Mouse (Mus musculus): ENCODE measurements around the gene Pnkd. TPM values are rescaled to one million over a fixed set of nuclear protein-coding genes. Genes with fewer than 3 reads are reported as not detected.
"Not testable (repeated sequence)": the region's sequence is repeated elsewhere in the genome, so short reads cannot be mapped to it uniquely, and the experiment has no call there.

Gene Pnkd
- polyA plus RNA-seq, 1 experiment: 68.0 TPM

DNA sequence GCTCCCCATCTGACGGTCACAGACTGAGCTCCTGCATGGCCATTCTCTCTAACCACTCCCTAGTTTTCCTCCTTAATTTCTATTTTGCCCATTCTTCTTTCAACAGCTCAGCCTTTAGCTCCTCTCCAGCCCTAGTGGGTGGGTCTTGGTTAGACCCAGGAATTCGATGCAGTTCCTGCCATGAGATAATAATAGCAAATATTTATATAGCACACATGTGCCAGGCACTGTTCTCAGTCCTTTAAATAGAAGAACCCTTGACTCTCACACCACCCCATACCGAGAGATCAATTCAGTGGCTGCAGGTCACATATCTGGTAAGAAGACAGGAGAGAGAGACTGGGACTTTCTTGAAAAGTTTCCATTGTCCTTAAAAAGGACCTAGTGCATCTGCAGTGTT lies 36.7 kb downstream of the Pnkd start:
- H3K4me3 ChIP-seq (ENCODE audit: insufficient read depth, poor library complexity, severe bottlenecking): no peak overlapping the region
- TF ChIP-seq CEBPB (IDR thresholded peaks at IDR 0.05; ENCODE audit: low read depth) (no peak), MYOG (IDR thresholded peaks at IDR 0.05; ENCODE audit: control insufficient read depth, extremely low read depth, insufficient read length) (no peak), MYOD1 (IDR thresholded peaks at IDR 0.05; ENCODE audit: control insufficient read depth, insufficient read length, low read depth) (no peak), USF1 (IDR thresholded peaks at IDR 0.05; ENCODE audit: low read depth) (no peak), FOSL1 (IDR thresholded peaks at IDR 0.05; ENCODE audit: insufficient read depth, low read length, poor library complexity, severe bottlenecking) (no peak), MAX (IDR thresholded peaks at IDR 0.05) (no peak), CTCF (IDR thresholded peaks at IDR 0.05; ENCODE audit: control insufficient read depth, insufficient read depth, insufficient read length) (no peak)

DNA sequence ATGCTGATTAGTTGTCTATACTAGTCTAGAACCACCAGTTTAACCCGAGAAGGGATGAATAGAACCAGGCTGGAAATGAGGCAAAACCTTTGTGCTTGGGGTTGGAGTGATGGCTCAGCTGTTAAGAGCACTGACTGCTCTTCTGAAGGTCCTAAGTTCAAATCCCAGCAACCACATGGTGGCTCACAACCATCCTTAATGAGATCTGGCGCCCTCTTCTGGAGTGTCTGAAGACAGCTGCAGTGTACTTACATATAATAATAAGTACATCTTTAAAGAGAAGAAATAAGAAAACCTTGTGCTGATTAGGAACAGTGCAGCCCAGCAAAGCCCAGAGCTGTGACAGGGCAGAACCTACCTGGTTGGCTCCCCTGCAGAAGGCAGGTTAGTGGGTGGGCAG lies 42.2 kb downstream of the Pnkd start:
- not testable (repeated sequence) for H3K27me3 ChIP-seq (ENCODE audit: control insufficient read depth, insufficient read depth, insufficient read length); H3ac ChIP-seq (ENCODE audit: control insufficient read depth, insufficient read length, low read depth); H3K79me3 ChIP-seq (ENCODE audit: low read depth); H3K79me2 ChIP-seq (ENCODE audit: control insufficient read depth, insufficient read depth); H3K36me3 ChIP-seq (ENCODE audit: control insufficient read depth, insufficient read depth); H3K4me3 ChIP-seq (ENCODE audit: insufficient read depth, poor library complexity, severe bottlenecking)

More for the DNA sequence above, 36.7 kb downstream of the Pnkd start:
- Histone ChIP-seq H3K79me2 (ENCODE audit: control insufficient read depth, insufficient read depth) (no peaks in the 10 kb centered on the region), H3K79me3 (ENCODE audit: low read depth) (no peaks in the 10 kb centered on the region), H3K36me3 (ENCODE audit: control insufficient read depth, insufficient read depth) (no peaks in the 10 kb centered on the region), H3ac (ENCODE audit: control insufficient read depth, insufficient read length, low read depth) (no peak overlapping the region), H3K27me3 (ENCODE audit: control insufficient read depth, insufficient read depth, insufficient read length) (peaks cover 4% of the 10 kb centered on the region)

DNA sequence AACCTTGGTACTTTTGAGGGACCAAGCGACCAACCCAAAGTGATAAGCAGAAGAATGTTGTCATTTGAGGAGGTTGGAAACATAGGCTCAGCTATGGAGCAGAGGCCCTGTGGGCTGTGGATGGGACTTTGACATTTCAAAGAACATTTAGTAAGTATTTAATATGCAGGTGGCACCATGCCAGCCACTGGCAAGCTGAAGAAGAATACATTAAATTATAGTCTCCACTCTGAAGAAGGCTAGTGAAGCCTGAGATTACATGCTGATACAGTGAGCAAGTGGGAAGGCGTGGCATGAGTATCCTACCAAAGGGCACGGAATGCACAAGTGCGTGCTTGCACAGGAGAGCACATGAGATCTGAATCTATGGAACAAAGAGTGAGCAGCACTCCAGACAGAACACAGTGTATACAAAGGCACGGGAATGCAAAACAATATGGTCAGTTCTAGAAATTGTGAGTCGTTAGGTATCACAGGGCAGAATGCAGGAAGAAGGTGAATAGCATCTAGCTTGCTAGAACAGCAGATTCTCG lies 45.2 kb downstream of the Pnkd start:
- TF ChIP-seq CTCF (IDR thresholded peaks at IDR 0.05; ENCODE audit: control insufficient read depth, insufficient read depth, insufficient read length) (no peak), FOSL1 (IDR thresholded peaks at IDR 0.05; ENCODE audit: insufficient read depth, low read length, poor library complexity, severe bottlenecking) (no peak), CEBPB (IDR thresholded peaks at IDR 0.05; ENCODE audit: low read depth) (no peak), MYOG (IDR thresholded peaks at IDR 0.05; ENCODE audit: control insufficient read depth, extremely low read depth, insufficient read length) (no peak), MYOD1 (IDR thresholded peaks at IDR 0.05; ENCODE audit: control insufficient read depth, insufficient read length, low read depth) (no peak), USF1 (IDR thresholded peaks at IDR 0.05; ENCODE audit: low read depth) (no peak)
- Histone ChIP-seq H3K79me2 (ENCODE audit: control insufficient read depth, insufficient read depth) (no peaks in the 10 kb centered on the region), H3ac (ENCODE audit: control insufficient read depth, insufficient read length, low read depth) (no peak overlapping the region), H3K4me3 (ENCODE audit: insufficient read depth, poor library complexity, severe bottlenecking) (no peak overlapping the region), H3K79me3 (ENCODE audit: low read depth) (no peaks in the 10 kb centered on the region), H3K27me3 (ENCODE audit: control insufficient read depth, insufficient read depth, insufficient read length) (no peaks in the 10 kb centered on the region), H3K36me3 (ENCODE audit: control insufficient read depth, insufficient read depth) (no peaks in the 10 kb centered on the region)

- Histone ChIP-seq H3K79me3 (ENCODE audit: low read depth) (no peaks in the 10 kb centered on the region), H3ac (ENCODE audit: control insufficient read depth, insufficient read length, low read depth) (no peak overlapping the region), H3K36me3 (ENCODE audit: control insufficient read depth, insufficient read depth) (no peaks in the 10 kb centered on the region), H3K4me3 (ENCODE audit: insufficient read depth, poor library complexity, severe bottlenecking) (no peak overlapping the region), H3K79me2 (ENCODE audit: control insufficient read depth, insufficient read depth) (no peaks in the 10 kb centered on the region), H3K27me3 (ENCODE audit: control insufficient read depth, insufficient read depth, insufficient read length) (no peaks in the 10 kb centered on the region)
- no peak for TF ChIP-seq MAX (IDR thresholded peaks at IDR 0.05)
- no peak for TF ChIP-seq MYOD1 (IDR thresholded peaks at IDR 0.05; ENCODE audit: control insufficient read depth, insufficient read length, low read depth)
- TF ChIP-seq CTCF (IDR thresholded peaks at IDR 0.05; ENCODE audit: control insufficient read depth, insufficient read depth, insufficient read length): no peak
- TF ChIP-seq CEBPB (IDR thresholded peaks at IDR 0.05; ENCODE audit: low read depth): no peak
- TF ChIP-seq MYOG (IDR thresholded peaks at IDR 0.05; ENCODE audit: control insufficient read depth, extremely low read depth, insufficient read length): no peak
- TF ChIP-seq FOSL1 (IDR thresholded peaks at IDR 0.05; ENCODE audit: insufficient read depth, low read length, poor library complexity, severe bottlenecking): no peak
- no peak for TF ChIP-seq USF1 (IDR thresholded peaks at IDR 0.05; ENCODE audit: low read depth)
These were observed 46.4 kb downstream of the Pnkd start for GRCm38 (mm10) chr1:74331046-74331681.

- TF ChIP-seq FOSL1 (IDR thresholded peaks at IDR 0.05; ENCODE audit: insufficient read depth, low read length, poor library complexity, severe bottlenecking) (no peak), MAX (IDR thresholded peaks at IDR 0.05) (peak; percentile 76), CEBPB (IDR thresholded peaks at IDR 0.05; ENCODE audit: low read depth) (no peak), USF1 (IDR thresholded peaks at IDR 0.05; ENCODE audit: low read depth) (no peak)
- H3K4me3 ChIP-seq (ENCODE audit: insufficient read depth, poor library complexity, severe bottlenecking): peak overlapping the region; percentile 40
- no peaks in the 10 kb centered on the region for H3K36me3 ChIP-seq (ENCODE audit: control insufficient read depth, insufficient read depth)
These were observed 47.6 kb downstream of the Pnkd start for GRCm38 (mm10) chr1:74332241-74332763.

DNA sequence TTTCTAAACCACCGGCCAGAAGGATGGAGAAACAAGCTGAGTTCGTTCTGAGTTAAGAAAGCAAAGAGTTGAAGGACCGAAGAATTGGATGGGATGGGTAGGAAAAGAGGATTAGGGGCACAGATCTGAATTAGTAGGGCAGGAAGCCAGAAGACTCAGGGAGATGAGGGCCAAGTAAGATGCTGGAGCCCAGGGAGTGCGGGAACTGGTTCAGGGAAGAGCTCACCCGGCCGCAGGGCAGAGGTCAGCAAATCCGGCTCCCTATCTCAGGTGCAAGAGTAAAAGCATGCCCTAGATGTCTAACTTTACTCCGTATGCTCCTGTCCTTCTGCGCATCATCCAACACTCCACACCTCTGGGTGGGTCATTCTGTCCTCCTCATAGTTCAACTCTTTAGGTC lies 48.2 kb downstream of the Pnkd start:
- Histone ChIP-seq H3K27me3 (ENCODE audit: control insufficient read depth, insufficient read depth, insufficient read length) (no peaks in the 10 kb centered on the region), H3K4me3 (ENCODE audit: insufficient read depth, poor library complexity, severe bottlenecking) (peak overlapping the region; percentile 40), H3K36me3 (ENCODE audit: control insufficient read depth, insufficient read depth) (no peaks in the 10 kb centered on the region), H3K79me3 (ENCODE audit: low read depth) (no peaks in the 10 kb centered on the region), H3ac (ENCODE audit: control insufficient read depth, insufficient read length, low read depth) (peak overlapping the region; percentile 68), H3K79me2 (ENCODE audit: control insufficient read depth, insufficient read depth) (no peaks in the 10 kb centered on the region)
- TF ChIP-seq FOSL1 (IDR thresholded peaks at IDR 0.05; ENCODE audit: insufficient read depth, low read length, poor library complexity, severe bottlenecking) (no peak), USF1 (IDR thresholded peaks at IDR 0.05; ENCODE audit: low read depth) (no peak), MYOG (IDR thresholded peaks at IDR 0.05; ENCODE audit: control insufficient read depth, extremely low read depth, insufficient read length) (no peak), MAX (IDR thresholded peaks at IDR 0.05) (no peak), MYOD1 (IDR thresholded peaks at IDR 0.05; ENCODE audit: control insufficient read depth, insufficient read length, low read depth) (no peak), CEBPB (IDR thresholded peaks at IDR 0.05; ENCODE audit: low read depth) (no peak), CTCF (IDR thresholded peaks at IDR 0.05; ENCODE audit: control insufficient read depth, insufficient read depth, insufficient read length) (no peak)

More at GRCm38 (mm10) chr1:74332241-74332763, 47.6 kb downstream of the Pnkd start:
- H3K27me3 ChIP-seq (ENCODE audit: control insufficient read depth, insufficient read depth, insufficient read length): no peaks in the 10 kb centered on the region
- no peaks in the 10 kb centered on the region for H3K79me3 ChIP-seq (ENCODE audit: low read depth)
- H3K79me2 ChIP-seq (ENCODE audit: control insufficient read depth, insufficient read depth): no peaks in the 10 kb centered on the region
- peak overlapping the region; percentile 68 for H3ac ChIP-seq (ENCODE audit: control insufficient read depth, insufficient read length, low read depth)

Data from C2C12 (cell line).